Mouse (Mus musculus): ENCODE measurements around the gene Fbxo21.

Gene Fbxo21

DNA sequence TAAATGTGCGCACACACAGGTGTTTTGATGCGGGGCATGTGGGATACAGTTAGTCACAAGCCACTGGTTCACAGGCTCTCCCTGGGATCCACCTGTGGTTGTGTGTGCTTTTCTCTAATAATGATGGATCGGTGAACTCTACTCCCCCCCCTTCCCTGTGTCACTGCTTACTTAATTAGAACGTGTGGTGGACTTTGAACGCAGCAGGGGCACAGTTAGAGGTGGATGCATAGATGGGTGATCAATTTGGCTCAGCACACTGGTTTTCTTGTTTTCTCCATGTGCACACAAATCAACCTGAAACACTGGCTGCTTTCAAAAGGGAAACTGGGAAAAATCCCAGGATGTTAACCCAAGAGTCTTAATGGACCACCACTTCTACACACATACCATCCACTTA lies 2.6 kb downstream of the Fbxo21 start:
- no peak for DNase-seq (ENCODE audit: extremely low read depth, low read depth)

DNA sequence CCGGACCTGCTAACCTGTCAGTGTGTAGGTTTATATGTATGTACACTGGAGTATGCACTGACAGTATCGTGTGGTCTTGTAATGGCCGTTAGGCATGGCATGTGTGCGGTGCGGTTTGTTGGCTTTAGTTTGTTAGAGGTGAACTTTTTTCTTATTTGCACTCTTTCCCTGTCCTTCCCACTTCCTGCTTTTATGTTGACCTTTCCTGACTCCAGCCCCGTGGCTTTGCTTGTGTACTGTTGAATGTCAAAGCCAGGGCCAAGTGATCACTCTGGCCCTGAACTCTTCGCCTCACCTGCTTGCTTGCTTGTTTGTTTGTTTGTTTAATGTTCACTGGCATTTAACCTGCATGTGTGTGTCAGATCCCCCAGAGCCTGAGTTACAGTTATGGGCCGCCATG lies 4.4 kb downstream of the Fbxo21 start:
- no peak for DNase-seq (ENCODE audit: extremely low read depth, low read depth)

DNA sequence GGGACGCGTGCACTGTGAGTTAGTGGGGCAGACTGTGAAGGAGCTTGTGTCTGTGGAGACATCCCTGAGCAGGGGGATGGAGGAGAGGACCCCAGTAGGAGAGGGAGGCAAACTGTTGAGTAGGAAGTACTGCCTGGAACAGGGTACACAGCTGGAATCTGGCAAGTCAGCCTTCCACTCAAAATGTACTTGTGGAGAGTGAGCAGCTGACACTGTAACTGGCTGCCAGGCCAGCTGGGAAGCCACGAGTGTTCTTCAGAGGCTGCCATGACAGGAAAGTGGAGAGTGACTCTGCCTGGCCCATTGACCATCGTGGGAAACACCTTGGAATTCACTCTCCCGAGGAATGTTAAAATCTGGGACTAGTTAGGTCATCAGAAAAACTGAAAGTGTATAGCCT lies 5.4 kb downstream of the Fbxo21 start:
- no peak for DNase-seq (ENCODE audit: extremely low read depth, low read depth)

DNA sequence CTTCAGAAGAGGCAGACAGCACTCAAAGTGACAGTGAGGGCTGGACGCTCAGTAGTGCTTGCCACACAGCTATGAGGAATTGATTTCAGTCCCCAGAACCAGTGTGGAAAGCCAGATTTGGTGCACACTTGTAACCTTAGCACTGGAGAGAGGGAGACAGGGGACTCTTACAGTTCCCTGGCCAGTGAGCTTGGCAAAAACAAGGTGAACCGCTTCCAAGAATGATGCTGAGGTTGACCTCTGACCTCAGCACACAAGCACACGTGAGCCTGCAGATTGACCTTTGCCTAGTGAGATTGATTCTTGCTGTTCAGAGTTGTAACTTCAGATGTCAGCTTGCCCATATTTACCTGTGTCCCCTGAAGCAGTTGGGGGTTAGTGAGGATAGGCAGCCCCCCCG lies 9.8 kb downstream of the Fbxo21 start:
- DNase-seq (ENCODE audit: extremely low read depth, low read depth), result no peak

DNA sequence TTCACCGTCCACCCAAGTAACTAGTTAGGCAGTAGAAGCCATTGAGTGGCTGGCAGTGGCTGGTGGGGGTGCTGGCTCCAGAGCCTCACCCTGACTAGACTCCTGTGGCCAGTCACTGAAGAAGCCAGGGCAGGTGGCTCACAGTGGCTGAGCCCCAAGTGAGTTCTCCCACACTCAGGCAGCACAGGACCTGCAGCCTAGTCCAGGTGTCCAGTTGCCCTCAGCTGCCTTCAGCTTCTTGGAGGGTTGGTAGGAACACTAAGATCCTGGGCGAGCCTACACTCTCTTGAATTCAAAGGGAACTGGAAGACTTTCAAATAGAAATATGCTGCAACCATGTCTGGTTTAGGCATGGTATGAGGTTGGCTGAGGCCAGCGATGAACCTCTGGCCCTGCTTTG lies 11.4 kb downstream of the Fbxo21 start:
- DNase-seq (ENCODE audit: extremely low read depth, low read depth), result no peak

DNA sequence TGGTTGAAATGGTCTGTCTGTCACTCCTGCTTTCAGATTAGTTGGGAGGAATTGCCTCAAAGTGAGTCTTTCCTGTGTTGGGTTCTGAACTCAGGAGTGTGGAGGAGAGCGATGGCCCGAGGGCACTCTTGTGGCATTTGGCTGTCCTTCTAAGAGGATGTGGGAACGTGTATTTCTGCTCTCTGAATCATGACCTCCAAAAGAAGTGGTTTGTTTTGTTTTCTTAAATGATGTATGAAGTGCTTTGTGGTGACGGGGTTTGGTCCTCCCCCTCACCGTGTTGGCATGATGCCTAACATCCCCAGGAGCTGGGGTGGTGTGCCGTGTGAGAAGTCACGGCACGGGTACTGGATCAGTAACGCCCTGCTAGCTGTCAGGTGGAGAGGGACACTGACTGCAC lies 11.8 kb downstream of the Fbxo21 start:
- no peak for DNase-seq (ENCODE audit: extremely low read depth, low read depth)

DNA sequence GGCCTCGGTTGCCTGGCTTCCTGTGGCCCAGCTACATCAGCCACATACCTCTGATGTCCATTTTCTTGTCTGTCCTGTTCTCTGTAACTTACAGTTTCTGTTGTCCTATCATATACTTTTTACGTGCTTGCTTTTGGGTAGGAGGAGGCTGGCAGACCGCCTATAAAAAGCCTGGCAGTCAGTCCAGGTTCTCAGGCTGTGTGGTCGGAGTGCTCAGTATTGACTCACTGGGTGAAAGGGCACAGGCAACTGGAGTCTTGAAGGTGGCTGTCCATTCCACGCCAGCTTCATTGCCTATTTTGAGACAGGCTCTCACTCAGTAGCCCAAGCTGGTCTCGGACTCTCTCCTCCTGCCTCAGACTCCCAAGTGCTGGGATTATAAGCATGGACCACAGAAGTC lies 13.2 kb downstream of the Fbxo21 start:
- no peak for DNase-seq (ENCODE audit: extremely low read depth, low read depth)

DNA sequence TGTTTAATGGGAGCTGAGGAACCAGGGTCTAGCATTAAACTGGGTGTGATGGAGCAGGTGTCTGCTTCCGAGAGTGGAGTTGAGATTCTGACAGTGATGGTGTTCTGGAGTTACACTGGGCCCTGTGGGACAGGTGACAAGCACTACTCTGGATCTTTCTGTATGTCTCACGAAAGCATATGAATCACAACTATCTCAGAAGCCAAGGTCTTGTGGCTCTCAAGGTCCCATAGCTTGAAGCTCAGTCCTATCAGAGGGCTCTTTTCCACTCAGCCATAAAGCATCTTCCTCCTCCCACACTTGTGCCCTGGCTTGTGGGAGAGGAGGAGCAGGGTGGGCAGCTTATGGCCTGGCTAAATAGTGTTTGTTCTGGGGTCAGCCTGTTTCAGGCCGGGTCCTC lies 14.4 kb downstream of the Fbxo21 start:
- no peak for DNase-seq (ENCODE audit: extremely low read depth, low read depth)

DNA sequence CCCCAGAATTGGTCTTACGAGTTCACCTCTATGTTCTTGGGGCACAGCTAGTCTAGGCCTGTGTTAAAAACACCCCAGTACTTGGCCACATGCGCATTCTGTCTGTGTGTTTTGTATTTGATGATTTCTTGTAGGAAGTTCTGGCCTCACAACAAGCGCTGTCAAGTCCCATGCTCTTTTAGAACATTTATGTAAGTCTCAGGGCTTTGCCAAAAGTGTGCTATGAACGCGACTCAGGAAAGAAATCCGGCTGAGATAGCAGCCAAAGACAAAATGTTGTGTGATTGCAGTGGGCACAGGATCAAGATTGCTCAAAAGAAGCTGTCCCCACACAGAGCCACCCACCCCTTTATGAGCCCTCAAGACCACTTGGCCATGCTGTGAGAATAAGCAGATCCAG lies 17.0 kb downstream of the Fbxo21 start:
- no peak for DNase-seq (ENCODE audit: extremely low read depth, low read depth)

DNA sequence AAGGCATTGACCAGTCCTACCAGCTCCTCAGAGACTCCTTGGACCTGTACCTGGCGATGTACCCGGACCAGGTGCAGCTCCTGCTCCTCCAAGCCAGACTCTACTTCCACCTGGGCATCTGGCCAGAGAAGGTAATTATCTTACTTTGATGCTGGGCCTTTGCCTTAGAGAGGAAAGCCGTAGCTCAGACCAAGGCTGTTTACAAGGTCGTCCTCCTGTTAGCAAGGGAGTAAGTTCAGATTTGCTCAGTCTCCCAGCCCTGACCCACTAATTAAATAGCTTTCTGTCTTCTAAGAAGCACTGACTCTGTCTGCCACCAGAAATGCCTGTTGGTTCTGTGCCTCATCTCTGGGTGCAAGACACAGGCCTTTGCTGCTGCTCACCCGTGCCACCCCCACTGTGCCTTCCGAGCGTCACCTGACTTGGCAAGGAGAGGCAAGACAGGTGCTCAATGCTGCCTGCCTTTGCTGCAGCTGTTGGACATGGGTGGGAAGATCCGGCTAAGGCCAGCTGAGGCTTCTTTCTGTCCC lies 18.9 kb downstream of the Fbxo21 start:
- DNase-seq (ENCODE audit: extremely low read depth, low read depth), result no peak

DNA sequence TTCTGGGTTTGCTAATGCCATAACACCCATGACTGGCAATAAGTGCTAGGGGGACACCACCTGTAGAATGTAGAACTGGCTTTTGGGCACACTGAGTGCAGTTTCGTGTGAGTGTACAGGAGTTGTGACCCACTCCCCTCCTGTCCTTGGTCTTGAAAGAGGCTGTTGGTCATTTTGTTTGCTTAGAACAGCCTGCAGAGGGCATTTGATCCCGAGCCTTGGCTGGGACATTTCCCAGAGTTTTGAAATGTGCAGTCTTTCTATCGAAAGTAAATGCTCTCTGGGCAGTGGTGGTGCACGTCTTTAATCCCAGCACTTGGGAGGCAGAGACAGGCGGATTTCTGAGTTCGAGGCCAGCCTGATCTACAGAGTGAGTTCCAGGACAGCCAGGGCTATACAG lies 19.4 kb downstream of the Fbxo21 start:
- DNase-seq (ENCODE audit: extremely low read depth, low read depth), result no peak

DNA sequence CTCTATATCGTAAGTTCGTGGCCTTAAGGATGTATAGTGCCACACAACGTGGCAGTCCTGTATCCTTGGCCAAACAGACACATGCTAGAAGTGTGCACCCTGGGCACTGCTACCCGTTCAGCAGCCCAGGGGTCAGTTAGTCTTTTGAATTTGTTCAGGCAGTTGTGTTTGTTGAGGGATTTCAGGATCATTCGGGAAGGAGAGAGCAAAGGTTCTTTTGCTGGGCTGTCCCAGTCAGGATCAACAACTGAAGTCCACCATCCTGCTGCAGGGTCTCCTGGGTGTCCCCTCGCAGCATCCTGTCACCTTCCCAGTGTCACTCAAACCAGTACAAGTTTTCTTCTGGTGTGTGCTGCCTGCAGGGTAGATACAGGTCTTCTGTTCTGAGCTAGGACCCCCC lies 20.1 kb downstream of the Fbxo21 start:
- no peak for DNase-seq (ENCODE audit: extremely low read depth, low read depth)

DNA sequence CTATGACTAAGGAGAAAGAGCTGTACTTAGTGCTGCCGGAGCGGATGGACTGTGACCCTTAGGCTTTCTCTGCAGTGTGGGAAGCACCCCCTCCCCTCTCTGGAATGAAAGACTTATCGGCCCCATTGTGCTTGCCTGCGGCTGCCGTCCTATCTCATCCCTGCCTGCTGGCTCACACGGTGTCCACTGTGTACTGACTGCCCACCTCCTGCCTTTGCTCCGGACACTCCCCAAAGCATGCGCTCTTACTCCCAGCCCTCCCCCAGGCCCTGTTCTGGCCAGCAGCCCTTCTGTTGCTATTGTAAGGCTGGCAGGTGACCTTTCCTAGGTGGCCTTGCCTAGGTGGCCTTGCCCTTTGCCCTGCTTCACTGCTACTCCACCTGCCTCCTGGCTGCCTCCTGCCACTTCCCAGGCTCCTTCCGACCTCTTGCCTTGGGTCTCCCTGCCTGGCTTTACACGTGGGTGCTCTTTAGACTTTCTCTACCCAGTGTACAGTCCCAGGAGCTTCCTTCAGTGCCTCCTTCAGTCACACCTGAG lies 21.0 kb downstream of the Fbxo21 start:
- no peak for DNase-seq (ENCODE audit: extremely low read depth, low read depth)

DNA sequence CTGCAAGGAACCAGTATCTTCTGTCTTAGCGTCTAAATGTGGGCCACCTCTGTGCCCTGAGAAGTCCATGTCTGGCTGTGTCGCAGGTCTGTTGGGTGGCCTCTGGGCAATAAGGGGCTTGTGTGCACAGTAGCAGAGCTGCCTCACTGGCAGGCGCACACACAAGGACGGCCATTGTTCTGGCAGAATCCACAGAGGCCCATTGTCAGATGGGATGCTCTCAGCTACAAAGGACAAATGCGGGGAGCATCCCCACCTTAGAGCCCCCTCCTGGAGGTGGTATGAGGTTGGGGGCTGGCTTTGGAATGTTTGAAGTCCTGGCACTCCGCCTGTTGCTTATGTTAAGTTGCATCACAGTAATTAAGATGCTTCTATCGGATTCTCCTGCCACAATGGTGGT lies 22.5 kb downstream of the Fbxo21 start:
- DNase-seq (ENCODE audit: extremely low read depth, low read depth), result no peak

DNA sequence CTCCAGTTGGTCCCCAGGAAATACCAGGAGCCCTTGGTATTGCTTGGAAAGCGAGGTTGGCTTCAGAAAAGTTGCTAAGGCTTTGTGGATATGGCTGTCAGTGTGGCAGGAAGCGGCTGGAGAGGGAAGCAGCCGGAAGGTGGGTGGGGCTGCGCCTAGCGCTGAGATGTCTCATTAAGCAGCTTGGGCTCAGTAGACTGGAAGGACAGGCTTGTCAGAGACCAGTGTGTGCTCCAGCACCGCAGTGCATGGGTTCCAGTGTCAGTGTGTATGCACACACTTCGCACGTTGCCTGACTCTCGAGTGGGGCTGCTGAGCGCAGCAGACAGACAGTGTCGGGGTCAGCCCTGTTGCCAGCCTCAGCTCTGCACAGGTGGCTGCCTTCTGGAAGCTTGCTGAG lies 23.1 kb downstream of the Fbxo21 start:
- no peak for DNase-seq (ENCODE audit: extremely low read depth, low read depth)

DNA sequence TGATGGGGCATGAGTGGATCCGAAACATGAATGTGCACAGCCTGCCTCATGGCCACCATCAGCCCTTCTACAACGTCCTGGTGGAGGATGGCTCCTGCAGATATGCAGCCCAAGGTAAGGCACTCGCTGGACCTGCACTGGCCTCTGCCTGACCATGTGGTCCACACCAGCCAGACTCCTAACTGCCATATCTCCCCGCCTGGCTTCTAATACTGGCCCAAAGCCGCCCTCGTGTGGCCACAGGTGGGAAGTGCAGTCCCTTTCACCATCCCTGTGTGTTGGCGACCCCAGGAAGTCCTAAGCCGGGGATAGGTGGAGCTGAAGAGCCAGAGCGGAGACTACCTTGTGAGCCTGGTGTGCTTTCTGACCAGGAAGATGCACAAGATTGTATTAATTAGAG lies 25.5 kb downstream of the Fbxo21 start:
- no peak for DNase-seq (ENCODE audit: extremely low read depth, low read depth)

DNA sequence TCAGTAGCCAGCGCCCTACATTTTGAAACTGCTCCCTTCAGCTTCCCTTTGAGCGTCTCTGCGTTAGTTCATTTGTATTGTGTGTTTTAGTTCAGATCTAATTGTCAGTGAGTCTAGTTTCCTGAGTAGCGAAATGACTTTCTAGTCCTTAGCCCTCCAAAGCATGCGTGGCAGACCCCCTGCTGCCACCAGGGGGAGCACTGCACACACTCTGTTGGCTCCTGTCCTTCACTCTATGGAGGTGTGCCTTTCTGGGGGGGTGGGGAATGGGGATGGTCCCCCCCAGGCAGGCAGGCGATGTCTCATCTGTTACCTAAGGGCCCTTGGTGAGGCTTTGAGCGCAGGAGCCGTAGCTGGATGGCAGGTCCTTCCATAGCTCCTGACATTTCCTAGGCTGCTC lies 28.1 kb downstream of the Fbxo21 start:
- DNase-seq (ENCODE audit: extremely low read depth, low read depth), result peak; percentile 2

DNA sequence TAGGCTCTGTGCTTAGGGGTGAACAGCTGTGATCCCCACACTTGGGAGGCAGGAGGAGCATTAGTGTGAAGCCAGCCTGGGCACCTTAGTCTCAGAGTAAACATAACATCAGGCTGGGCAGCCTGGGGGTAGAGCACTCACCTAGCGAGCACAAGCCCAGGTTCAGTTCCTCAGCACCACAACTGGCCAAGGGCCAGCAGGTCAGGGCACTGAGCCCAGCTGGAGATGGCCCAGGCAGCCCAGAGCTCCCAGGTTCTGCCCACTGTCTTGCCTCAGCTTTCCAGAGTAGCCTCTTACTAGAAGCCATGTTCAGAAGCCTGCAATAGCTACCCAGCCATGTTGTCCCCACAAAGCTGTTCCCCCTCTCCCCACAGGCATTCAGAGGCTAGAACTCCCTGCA lies 29.2 kb downstream of the Fbxo21 start:
- no peak for DNase-seq (ENCODE audit: extremely low read depth, low read depth)

DNA sequence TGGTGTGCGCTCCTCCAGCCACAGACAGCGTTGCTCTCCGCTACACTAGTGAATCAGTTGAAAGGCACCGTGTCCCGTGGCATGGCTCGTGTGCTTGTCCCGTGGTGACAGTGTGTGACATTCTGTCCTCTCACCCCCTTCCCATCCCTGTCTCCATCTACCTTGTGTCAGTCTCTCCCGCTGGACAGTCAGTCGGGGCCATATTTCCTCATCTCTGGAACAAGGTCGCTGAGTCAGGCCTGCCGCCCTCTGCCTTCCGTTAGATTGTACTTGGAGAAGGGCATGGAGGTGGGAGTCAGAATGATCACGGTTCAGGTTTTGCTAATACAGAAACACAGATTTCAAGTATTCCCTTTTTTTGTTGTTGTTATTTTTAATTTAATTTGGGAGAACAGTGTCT lies 31.8 kb downstream of the Fbxo21 start:
- DNase-seq (ENCODE audit: extremely low read depth, low read depth), result no peak

DNA sequence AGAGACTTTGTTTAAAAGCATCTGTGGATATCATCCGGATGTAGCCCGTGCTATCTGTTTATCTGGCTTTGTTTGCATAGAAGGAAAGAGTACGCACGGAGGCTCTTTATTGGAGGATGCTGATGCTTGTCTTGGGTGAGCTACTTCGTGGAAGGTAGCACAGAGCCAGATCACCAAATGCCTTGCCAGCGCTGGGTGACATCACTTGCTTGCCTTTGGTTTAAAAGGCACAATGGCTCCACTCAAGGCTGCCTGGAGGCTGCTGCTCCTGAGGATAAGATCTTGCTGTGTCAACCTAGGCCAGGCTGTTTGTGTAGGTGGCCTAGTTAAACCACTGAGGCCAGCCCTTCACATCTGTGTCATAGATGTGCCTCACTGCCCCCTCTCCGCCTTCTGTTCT lies 34.3 kb downstream of the Fbxo21 start:
- no peak for DNase-seq (ENCODE audit: extremely low read depth, low read depth)

DNA sequence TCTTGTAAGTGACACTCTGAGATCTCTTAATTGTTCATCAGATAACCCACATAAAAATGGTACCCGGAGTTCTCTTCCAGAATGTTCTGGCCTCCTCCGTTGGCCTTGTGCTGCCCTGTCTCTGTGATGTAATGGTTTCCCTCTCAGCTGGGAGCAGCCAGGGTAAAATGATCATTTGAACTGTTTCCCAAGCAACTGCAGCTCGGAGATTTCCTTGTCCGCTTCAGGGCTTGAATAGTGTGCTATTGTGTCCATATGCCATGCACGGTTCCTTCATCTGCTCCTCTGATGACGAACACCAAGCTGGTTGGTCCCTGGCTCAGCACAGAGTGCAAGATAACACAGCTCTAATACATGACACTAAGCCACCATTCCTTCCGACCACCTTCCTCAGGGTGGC lies 35.3 kb downstream of the Fbxo21 start:
- no peak for DNase-seq (ENCODE audit: extremely low read depth, low read depth)

DNA sequence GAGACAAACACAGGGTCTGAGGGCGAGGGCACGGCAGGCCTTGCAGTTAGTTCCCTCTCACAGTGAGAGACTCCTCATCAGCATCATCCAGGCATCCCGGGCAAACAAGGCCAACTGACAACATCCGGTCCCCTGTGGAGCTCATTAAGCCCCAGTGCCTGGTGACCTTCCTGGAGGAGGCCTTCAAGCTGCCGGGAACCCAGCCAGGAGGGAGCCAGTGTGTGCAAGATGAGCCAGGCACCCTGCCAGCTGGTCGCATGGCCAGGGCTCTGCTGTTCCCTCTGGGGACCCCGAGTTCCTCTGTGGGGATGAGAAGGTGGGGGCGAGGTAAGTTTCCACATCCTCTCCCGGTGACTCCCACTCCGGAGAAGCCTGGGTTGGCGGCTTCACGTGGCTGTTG lies 38.5 kb downstream of the Fbxo21 start:
- DNase-seq (ENCODE audit: extremely low read depth, low read depth), result no peak

DNA sequence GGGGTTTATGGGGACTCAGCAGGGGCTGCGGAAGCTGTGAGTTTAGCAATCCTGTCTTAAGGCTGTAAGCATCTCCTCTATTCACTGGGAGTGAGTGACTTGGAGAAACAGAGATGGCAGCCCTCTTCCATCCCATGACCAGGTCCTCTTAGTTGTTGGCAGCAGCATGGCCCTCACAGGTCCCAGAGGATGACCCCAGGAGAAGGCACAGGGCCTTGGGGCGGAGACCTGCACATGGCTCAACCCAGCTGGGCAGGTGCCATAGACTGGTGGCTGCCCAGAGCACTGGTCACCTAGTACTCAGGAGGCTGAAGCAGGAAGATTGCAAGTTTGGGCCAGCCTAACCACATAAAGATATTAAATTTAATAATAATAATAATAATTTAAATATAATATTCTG lies 39.1 kb downstream of the Fbxo21 start:
- no peak for DNase-seq (ENCODE audit: extremely low read depth, low read depth)

DNA sequence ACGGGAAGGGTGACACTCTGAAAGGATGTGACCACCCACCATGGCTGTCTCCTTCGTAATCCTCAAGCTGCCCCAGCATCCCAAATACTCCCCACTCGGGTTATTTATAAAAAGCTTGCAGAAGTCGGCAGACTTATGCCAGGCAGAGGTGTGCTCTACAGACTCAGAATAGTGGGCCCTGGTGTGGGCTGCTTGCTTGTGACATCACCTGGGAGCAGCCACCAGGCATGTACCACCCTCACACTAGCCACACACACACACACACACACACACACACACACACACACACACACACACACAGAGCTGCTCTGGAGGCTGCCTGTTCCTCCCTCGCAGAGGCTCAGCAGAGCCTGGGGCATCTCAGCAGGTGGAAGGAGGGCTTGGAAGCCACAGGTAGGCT lies 41.0 kb downstream of the Fbxo21 start:
- DNase-seq (ENCODE audit: extremely low read depth, low read depth), result no peak
